Mouse (Mus musculus) adrenal gland (tissue): ENCODE measurements around the gene Capg.

ENCODE experiments used
- intact Hi-C: fragments of 180-260 bp; cut with DNase I; formaldehyde crosslinking; loops from one replicate; pipeline ENCODE4 v1.15.1; 2025
- long read RNA-seq, 2 experiments: library from polyadenylated mRNA; unstranded; transcript quantifications; one replicate each; pipeline ENCODE4 v2.0.0; 2020; ENCODE audit warnings: borderline replicate concordance in 1 of 2; ENCODE audit not compliant: insufficient replicate concordance in 1 of 2

Capg gene
- long read RNA-seq, experiment 1, transcript Capg-202 (10 exons, 1,400 nt): minor isoform, 15 of 124 reads
- long read RNA-seq, experiment 1, transcript Capg-201 (10 exons, 1,247 nt): major isoform, 90 of 124 reads
- long read RNA-seq, experiment 1, partial matches to known transcripts: 17 of 124 reads
- long read RNA-seq, experiment 1, other reads (novel, unspliced or antisense): 2 of 124 reads
- long read RNA-seq, experiment 2, transcript Capg-202 (10 exons, 1,400 nt): minor isoform, 17 of 124 reads
- long read RNA-seq, experiment 2, transcript Capg-201 (10 exons, 1,247 nt): major isoform, 88 of 124 reads
- long read RNA-seq, experiment 2, partial matches to known transcripts: 15 of 124 reads
- long read RNA-seq, experiment 2, other reads (novel, unspliced or antisense): 4 of 124 reads

- intact Hi-C loops: no loop called here
Measured at GRCm38 (mm10) chr6:72544283-72544987, at the start of gene Capg. TSS of gene Capg (plus strand) at chr6:72544391.

GRCm38 (mm10) chr6:72498950-72499349 is 45.2 kb upstream of the Capg start:
- intact Hi-C loops: no loop called here

- intact Hi-C loops: no loop called here
Measured at GRCm38 (mm10) chr6:72503309-72503708, 40.9 kb upstream of the Capg start.

- intact Hi-C loops: no loop called here
Measured at GRCm38 (mm10) chr6:72503939-72504338, 40.3 kb upstream of the Capg start.

- intact Hi-C loops: no loop called here
Measured at GRCm38 (mm10) chr6:72506104-72506503, 38.1 kb upstream of the Capg start.

- intact Hi-C loops: no loop called here
Measured at GRCm38 (mm10) chr6:72508596-72508995, 35.6 kb upstream of the Capg start.

- intact Hi-C loops: no loop called here
Measured at GRCm38 (mm10) chr6:72509872-72510435, 34.2 kb upstream of the Capg start.

- intact Hi-C loops: no loop called here
Measured at GRCm38 (mm10) chr6:72510686-72511421, 33.3 kb upstream of the Capg start.

GRCm38 (mm10) chr6:72512386-72513070 is 31.7 kb upstream of the Capg start:
- intact Hi-C loops: no loop called here

- intact Hi-C loops: no loop called here
Measured at GRCm38 (mm10) chr6:72513071-72513440, 31.1 kb upstream of the Capg start.

- intact Hi-C loops: loop anchor here (5.0 kb wide), 1 partner anchor 38 kb away; no protein-coding TSS in a partner anchor
Measured at GRCm38 (mm10) chr6:72515644-72516043, 28.5 kb upstream of the Capg start.

- intact Hi-C loops: loop anchor here (5.0 kb wide), 1 partner anchor 42 kb away; no protein-coding TSS in a partner anchor
Measured at GRCm38 (mm10) chr6:72518842-72519241, 25.3 kb upstream of the Capg start.

GRCm38 (mm10) chr6:72519303-72519702 is 24.9 kb upstream of the Capg start:
- intact Hi-C loops: loop anchor here (5.0 kb wide), 1 partner anchor 42 kb away; no protein-coding TSS in a partner anchor

GRCm38 (mm10) chr6:72519892-72520663 is 24.1 kb upstream of the Capg start:
- intact Hi-C loops: loop anchor here (5.0 kb wide), 1 partner anchor 43 kb away; no protein-coding TSS in a partner anchor

- intact Hi-C loops: no loop called here
Measured at GRCm38 (mm10) chr6:72520904-72521303, 23.3 kb upstream of the Capg start.

GRCm38 (mm10) chr6:72521607-72522006 is 22.6 kb upstream of the Capg start, which contains the start of gene Sh2d6:
TSS of gene Sh2d6 (minus strand) at chr6:72521707.
- intact Hi-C loops: no loop called here

- intact Hi-C loops: no loop called here
Measured at GRCm38 (mm10) chr6:72522288-72522687, 21.9 kb upstream of the Capg start.

- intact Hi-C loops: no loop called here
Measured at GRCm38 (mm10) chr6:72523222-72523621, 21.0 kb upstream of the Capg start.

GRCm38 (mm10) chr6:72524160-72524559 is 20.0 kb upstream of the Capg start:
- intact Hi-C loops: no loop called here

- intact Hi-C loops: no loop called here
Measured at GRCm38 (mm10) chr6:72527070-72527469, 17.1 kb upstream of the Capg start.
